Mouse (Mus musculus) spleen, postnatal 10 days (tissue): ENCODE results near the gene Smap1.

ENCODE experiments used
- DNase-seq, 2 experiments: peaks; one replicate each; pipeline ENCODE4 v3.0.0; 2021 to 2022; ENCODE audit warnings: low spot score in 2 of 2

Gene Smap1

DNA sequence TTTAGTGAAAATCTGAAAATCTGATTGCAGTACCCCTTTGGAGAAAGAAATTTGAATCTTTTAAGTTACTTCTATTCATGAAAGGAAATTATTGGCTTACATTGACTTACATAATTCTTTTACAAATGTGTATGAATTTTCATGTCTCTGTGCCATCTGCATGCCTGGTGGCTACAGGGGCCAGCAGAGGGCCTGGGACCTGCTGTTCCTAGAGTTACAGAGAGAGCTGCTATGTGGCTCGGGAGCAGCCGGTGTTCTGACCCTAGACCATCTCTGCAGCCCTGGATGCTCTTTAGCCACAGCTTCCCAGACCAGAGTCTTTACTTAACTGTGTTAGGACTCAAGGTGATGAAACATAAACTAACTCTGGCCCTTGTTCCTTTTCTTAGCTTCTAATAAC is 1.8 kb downstream of the Smap1 start:
- DNase-seq, result peak in 1 of 2 experiments; percentile 50

DNA sequence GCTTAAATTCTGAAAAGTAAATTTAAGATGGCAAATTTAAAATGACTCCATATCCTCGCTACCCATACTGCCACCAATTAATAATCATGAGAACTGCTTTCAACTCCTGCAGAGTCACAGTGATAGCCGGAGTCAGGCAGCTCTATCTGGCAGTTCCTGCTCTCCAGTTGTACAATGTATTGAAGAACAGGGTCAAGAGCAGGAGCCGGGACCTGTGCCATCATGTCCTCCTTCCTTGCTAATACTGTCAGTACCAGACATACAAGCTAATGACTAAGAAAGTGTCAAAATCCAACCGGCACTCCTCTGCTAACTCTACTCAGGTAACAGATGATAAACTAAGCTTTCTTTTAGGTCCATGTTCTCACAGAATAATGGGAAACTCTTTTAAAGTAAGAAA is 3.0 kb downstream of the Smap1 start:
- DNase-seq, result no peak

DNA sequence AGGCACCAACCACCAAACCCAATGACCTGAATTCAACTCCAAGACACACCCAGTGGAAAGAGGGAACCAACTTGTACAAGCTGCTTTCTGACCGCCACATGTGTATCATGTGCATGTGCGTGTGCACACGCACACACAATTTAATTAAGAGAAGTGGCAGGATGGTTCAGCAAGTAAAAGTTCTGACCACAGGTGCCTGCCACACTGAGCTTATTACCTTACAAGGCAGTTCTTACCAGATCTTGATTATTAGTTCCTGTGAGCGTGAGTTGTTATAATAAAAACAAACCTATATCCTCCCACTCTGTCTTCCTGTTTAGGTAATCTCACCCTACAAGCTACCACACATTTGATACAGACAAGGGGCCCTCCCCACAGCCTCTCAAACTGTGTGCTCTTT is 6.6 kb downstream of the Smap1 start:
- DNase-seq, result no peak

DNA sequence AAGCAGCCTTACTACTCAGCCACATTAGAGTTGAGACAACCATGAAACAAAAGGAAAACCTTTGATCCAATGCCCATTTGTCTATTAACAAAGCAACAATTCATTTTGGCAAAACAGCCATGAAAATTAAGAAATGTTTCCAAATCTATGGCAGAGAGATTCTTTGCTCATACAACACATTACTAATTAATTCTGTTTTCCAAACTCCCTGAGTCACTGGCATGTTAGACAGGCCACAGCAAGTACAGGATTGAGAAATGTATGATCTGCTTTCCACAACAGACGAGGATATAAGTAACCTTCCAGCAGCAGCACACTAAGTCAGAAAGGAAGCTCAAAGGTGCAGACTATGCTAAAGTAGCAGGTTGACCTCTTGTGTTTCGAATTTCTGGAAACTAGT is 9.1 kb downstream of the Smap1 start:
- DNase-seq, result no peak

DNA sequence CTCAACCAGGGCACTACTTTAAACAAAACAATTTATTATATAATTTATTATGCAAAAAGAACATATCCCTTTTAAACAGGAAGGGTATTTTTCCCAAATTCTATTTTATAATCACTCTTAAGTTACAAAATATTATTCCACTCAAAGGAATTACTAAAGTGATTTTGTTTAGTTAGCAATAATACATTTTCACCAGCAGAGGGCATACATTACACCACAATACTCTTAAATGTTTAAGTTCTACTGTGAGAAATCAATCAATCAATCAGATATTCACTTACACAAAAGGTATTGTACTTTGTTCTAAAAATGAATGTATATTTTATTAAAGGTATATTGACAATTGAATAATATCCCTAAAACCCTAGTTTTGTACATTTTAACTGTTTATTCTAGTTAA is 16.0 kb downstream of the Smap1 start:
- DNase-seq, result no peak

DNA sequence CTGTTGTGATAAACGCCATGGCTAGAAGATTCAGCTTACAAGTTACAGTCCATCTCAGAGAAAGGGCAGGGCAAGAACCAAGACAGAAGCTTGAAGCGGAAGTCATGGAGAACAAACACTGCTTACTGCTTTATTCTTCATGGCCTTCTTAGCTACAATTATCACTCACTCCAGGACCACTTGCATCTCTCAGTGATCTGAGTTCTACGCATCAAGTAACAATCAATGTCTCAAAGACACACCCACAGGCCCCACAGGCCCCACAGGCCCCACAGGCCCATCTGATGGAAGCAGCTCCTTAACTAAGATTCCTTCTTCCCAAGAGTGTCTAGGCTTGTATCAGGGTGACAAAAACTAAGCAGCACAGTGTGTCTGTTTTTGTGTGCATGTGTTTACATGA is 18.8 kb downstream of the Smap1 start:
- DNase-seq, result no peak

DNA sequence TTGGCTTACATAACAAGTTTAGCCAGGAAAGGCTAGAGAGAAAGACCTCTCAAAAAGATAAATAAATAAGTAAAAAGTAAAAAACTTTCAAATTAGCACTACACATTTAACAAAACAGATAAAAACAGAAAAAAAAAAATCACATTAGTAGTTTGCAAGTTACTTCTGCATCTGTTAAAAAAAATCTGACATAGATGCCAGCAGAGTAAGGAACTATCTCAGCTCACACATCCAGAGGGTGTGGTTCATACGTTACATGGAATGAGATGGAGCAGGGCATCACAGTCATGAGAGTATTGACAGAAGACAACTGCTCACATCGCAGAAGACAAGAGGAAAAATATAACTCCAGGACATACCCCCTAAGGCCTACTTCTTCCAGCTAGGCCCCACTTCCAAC is 19.4 kb downstream of the Smap1 start:
- DNase-seq, result no peak

DNA sequence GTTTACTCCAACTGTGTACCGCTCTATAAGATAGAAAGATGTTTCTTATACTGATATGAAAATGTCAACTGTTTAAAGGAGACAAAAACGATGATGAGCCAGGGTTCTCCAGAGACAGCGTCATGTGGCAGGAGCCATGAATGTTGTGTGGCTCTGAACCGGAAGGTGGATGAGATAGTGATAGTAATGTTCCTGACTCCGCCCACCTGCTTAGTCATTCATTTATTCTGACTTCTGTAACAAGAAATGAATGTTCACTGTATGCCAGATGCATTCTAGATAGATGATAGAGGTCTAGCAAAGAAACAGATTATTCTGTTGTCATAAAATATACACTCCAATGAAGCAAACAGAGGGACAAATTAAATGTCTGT is 22.5 kb downstream of the Smap1 start:
- DNase-seq, result peak in 1 of 2 experiments; percentile 42

DNA sequence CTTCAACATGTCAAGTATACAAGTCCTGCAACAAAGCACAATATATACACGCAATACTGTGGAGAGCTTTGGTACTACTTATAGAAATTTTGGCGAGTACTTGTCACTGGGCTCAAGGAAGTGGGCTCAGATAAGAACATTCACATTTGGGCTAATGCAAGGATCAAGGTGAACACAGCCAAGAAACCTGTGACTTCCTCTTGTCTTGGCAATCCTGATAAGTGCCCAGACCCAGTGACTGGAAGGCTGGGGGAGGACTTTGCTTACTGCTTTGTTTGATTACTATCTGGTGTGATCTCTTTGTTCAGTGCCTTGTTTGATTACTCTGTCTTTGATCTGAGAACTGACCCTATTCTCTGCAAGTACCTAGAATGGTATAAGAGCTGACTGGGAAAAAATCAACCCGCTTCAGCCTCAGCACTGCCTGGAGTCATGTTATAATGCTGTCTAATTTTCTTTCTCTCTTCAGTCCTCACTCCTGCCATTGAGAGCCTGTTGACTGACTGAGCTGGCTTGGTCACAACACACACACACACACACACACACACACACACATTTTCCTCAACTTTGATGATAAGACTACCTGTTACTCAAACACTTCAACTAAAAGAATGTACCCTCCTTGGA is 23.0 kb downstream of the Smap1 start:
- no peak for DNase-seq

DNA sequence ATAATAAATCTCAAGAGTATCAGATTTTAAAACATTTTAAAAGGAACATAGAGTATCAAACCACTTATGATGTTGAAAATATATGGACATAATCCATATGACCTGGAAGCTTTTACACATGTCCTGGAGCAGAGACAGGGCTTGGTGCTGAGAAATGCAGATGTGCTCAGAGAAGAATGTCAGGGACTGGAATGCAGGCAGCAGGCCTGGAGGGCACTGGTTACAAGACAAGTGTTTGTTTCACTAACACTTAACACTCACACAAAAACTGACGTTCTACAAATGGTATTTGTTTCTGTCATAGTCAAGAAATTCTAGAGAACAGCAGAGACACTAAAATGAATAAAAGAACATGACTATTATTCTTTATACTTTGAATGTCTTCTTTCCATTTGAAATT is 30.0 kb downstream of the Smap1 start:
- DNase-seq, result no peak

DNA sequence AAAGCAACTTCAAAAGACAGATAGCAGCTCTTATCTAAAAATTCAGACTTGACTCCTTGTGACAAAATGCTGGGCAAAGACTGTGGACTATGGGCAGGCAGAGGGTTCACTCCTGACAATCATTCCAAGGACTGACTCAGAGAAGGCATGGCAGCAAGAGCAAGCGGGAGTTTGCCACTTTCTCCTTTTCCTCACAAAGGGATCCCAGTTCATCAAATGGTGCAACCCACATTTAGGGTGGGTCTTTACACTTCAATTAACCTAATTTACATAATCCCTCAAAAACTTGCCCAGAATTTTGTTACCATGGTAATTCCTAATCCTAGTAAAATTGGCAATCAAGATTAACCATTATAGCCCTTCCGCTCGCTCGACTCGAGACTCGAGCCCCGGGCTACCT is 37.2 kb downstream of the Smap1 start:
- DNase-seq, result no peak

DNA sequence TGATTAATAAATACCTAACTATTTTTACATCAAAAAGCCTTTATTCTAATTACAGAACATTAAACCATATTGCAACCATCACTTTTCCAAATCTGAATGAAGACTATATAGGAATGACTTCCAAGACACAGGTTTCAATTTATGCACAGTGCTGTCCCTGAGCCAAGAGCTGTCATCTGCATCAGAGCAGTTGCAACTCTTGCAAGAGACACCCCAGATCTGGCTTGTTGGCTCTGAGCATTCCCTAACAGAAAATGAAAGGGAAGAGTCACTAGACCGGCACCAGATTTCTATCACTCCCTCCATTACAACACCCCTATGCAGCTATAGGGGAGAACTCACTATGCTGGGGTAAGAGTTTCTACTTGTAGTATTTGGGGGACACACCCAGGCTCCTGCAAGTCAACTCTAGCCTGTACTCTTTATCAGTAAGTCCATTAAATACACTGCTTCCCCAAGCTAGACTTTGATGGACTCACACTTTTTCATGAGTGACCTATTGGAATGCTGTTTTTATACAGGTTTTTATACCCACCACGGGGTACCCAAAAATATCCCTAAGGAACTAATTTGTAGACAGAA is 37.9 kb downstream of the Smap1 start:
- DNase-seq, result no peak

DNA sequence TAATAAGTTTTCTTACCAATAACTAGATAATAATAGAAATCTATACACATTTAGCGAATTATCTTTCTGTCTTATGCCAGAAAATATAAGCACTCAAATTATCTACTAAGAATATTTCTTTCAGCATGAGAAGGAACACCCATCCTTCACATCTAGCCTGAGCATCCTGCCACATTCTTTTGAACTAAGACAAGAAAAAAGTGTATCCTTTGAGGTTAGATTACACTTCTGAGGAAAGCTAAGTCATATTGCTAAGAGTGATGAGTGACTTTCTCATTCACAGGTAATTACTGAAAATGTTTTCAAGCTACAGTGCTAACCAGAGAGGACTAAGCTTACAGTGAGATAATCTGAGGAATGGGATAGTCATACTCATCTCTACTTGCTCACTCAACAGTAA is 39.4 kb downstream of the Smap1 start:
- DNase-seq, result no peak

DNA sequence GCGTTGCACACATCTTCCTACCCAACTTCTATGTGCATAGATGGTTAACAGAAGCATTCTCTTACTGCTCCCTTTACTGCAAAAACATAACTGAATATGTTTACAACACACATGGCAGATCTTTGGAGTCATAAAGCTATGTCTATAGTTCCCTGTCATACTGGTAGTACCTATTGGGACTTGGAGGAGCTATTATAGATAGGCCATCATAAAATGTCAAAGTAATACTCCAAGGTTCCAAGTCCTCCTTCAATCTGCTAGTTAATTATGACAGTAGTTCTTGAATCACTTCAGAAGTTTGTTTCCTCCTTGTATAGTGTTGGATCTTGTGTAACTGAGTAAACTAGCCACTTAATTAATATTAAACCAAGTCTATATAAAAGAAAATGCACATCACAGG is 49.9 kb downstream of the Smap1 start:
- no peak for DNase-seq

DNA sequence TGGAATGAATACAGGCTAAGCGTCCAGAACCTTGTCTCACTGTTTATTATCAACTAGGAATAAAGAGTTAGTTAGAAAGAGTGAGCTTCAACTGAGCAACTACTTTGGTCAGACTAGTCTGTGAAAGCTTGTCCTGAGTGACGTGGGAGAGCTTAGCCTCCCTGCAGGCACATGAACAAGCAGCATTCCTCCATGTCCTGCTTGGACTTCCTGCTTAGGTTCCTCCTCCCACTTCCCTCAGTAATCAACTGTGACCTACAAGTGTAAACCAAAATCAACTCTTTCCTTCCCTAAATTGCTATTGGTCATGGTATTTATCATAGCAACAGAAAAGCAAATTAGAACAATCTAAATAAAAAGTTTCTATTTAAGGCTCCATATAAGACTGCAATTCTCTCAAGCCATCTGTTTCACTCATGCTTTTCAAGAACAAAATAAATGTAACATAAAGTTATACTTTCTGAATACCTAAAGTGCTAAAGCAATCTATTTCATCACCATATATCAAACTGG is 54.7 kb downstream of the Smap1 start:
- no peak for DNase-seq

DNA sequence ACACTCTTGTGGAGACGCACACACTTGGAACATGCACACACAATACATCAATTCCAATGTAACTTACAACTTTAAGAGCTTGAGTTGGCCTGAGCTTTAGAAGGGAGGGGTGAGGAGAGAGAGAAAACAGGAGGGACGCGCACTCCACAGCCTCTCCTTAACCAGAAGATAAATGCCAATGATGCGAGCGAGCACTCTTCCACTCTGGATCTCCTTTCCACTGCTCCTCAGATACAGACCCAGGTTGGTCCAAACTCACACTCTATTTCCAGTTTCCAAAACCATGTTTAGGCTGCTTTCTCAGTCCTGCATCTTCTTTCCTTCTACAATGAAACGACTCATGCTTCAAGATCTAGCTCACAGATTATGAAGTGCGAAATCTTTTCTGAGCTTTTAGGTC is 56.6 kb downstream of the Smap1 start:
- no peak for DNase-seq

DNA sequence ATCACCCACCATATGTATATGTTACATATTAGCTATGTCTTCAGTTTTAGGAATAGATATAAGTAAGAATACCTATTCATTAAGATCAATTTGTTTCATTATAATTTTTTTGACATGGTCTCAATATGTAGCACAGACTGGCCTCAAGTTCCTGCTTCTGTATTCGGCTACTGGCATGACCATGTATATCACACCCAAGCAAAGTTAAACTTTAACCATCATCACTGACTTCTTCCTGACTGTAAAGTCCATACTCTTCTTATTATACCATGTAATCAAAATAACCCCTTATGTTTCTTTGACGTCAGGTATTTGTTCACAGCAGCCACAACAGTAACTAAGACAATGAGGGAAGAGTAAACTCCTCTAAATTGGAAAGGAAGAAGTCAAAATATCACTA is 61.2 kb downstream of the Smap1 start:
- no peak for DNase-seq

DNA sequence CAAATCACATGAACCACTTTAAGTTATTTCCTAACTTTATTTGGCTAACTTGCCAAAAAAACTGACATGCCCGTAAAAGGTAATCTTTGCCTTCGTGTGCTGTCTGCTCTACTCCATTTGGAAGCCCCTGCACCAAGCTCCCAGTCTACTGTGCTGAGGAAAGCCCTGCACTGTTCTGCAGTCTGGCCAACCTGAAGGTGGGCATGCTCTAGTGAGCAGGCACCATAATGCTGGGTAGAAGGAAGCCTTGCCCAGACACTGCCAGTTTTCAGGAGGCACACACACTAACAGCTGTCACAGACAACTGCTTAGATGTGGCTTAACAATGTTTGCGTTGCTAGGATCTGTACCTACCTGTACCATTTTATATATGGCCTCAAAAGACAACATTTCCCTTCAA is 66.5 kb downstream of the Smap1 start:
- DNase-seq, result no peak

DNA sequence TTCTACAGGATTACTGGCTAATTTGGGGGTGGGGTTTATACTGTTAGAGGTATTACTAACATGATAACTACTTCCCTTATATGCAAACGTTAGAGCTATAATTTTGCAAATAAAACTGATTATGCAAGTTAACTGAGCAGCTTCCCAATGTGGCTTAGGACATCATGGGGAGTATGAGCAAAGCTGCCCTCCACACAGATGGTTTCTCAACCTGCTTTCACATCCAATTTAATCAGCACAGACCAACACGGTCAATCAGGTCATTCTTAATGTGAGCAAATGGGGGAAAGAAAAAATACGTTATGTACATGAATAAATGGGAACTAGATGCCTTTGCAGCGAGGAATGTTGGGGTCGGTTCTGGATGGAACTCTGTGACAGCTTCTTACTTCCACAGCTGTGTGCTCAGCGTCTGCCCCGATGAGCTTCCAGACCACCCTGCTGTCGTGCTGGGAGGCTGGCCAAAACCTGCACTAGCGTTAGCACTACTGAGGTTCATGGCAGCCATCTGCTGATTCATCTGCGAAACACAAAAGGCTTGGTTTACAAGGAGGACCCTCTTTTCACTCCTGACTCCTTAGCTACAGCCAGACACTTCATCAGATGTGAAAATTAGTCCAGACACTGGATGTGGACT is 76.0 kb downstream of the Smap1 start:
- no peak for DNase-seq

DNA sequence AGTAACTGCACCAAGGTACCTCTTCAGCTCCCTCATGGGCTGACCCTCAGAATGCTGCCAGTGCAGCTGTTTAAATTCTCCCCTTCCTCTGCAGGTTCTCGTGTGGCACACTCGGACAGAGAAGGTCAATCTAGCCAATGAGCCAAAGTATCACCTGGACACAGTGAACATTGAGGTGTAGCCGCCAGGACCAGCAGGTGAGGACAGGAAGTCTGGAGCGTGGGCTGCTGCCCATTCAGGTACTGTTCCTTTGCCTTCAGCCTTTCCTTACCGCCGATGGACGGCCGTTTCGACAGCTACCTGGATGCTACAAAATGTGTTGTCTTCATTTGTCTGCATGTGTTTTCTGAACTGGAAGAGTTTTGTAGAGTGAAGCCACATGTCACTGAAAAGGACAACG is 77.1 kb downstream of the Smap1 start:
- no peak for DNase-seq

DNA sequence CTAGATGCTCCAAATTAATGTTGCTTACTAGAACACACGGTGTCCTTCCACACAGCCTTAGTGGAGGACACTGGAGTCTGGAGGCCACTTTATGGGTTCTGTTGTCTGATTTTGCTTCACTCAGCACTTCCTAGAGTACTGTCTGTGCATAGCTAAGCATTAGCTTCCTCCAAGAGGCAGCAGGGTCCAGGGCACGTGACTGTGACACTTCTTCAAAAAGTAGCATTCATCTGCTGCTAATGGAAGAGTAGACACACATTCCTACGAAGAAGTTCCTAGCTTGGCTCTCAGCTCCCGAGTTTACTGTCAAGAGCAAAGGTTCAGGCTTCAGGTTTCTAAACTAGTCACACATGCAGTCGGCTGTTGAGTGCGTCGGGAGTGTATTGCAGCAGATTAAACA is 78.3 kb downstream of the Smap1 start:
- DNase-seq, result no peak

DNA sequence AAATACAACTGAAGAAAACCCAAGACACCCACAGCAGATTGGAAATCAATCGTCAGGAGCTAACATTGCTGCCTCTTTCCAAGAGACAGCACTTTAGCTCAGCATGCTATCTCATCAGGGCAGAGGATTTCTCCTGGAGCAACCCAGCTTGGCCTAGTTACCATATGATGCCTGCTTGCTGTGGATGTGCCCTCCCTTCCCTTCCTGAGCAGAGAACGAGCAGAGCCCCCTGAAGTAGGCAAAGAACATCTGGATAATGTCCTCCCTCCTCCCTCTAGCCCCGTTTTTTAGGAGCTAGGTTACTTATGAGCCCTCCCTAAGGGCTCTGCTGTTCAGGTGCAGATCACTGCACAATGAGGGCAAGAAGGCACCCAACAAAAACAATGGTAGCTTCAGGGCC is 79.5 kb downstream of the Smap1 start:
- no peak for DNase-seq

DNA sequence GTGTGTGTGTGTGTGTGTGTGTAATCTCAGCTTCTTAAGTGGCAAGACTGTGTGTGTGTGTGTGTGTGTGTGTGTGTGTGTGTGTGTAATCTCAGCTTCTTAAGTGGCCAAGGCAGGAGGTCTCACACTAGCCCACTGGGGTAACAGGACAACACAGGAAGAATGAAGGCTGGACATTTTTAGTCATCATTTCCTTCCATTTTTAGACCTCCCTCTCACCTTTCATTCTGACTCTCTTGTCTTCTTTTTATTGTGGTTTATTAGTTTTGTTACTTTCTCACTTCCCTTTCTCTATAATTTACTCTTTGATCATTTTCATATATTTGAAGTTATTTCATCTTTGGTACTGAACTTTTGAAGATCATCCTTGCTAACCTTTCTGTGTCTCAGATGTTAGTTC is 81.2 kb downstream of the Smap1 start:
- DNase-seq, result no peak

DNA sequence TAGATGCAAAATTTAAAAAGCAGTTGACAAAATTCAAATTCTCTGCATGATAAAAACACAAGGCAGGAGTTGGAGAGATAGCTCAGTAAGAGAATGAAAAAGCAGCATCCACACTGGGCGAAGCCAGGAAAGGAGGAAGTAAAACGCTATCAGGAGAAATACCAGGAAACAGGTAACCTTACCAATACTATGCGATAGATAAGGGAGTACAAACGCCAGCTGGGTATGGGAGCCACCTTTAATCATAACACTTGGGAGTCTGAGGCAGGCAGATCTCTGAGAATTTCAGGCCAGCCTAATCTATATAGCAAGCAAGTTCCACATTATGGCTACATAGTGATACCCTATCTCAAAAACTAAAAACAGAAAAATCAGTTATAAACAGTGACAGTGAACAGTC is 85.5 kb downstream of the Smap1 start:
- DNase-seq, result no peak
